Comparison of ENCODE assay signal across 10 mouse cellular contexts in genomic region chr10:97582543-97583231, GRCm38 (mm10). TPM values are rescaled to one million over a fixed set of nuclear protein-coding genes. Genes with fewer than 3 reads are reported as not detected.
DNase-seq lines count a peak whose midpoint lies in the region; ATAC-seq lines count a peak whose summit lies in the region.
"Had no signal": no experiment of that assay in that cellular context is flagged by ENCODE, and none has a peak within 500 bp of the region (broad histone marks: within the 10 kb centered on the region; RNA-seq: fewer than 3 reads in every experiment).

No protein-coding gene starts in this region.

- ATAC-seq in cerebellum, adult (ENCODE audit: insufficient number of reproducible peaks, low FRiP score, low TSS enrichment): peak; percentile 94
- no peak for ATAC-seq in megakaryocyte progenitor cell, adult 5-6 weeks (replicated peaks; ENCODE audit: poor library complexity)

- DNase-seq in cerebellum, postnatal 4 days (ENCODE audit: low spot score in 2 of 2): no peak
- DNase-seq in 3T3-L1 (ENCODE audit: low read depth, low spot score): peak; percentile 37
- DNase-seq in cerebellum, postnatal 14 days: peak; percentile 56 to 77
- peak; percentile 44 to 58 for DNase-seq in layer of hippocampus, postnatal 36 days
- DNase-seq in embryo, embryonic 9.5 days (ENCODE audit: extremely low spot score): no peak
- no peak for DNase-seq in retina, embryonic 14.5 days (ENCODE audit: low spot score)
- DNase-seq: adrenal gland, adult 8-10 months; gastrocnemius, postnatal 36 days had no signal

RNA-seq across cellular contexts. Expression of gene Lum, which starts 17.8 kb away (rescaled TPM):
- 1 to 10 TPM; 3.3 to 3.4 TPM for total RNA-seq in layer of hippocampus, postnatal 36 days (2021)
- total RNA-seq in megakaryocyte progenitor cell, adult 5-6 weeks (2015): 0.54 TPM in 1 of 2 replicates, not detected in the other
- total RNA-seq in megakaryocyte progenitor cell, adult 5-6 weeks (2017): not detected in 2 replicates

RNA-seq across cellular contexts. Expression of gene Kera, which starts 24.0 kb away (rescaled TPM):
- total RNA-seq in layer of hippocampus, postnatal 36 days (2021): under 1 TPM in 1 of 2 experiments, not detected in 1; 0.15 TPM
- total RNA-seq in megakaryocyte progenitor cell, adult 5-6 weeks (2015): not detected in 2 replicates
- not detected in 2 replicates for total RNA-seq in megakaryocyte progenitor cell, adult 5-6 weeks (2017)
- total RNA-seq: adrenal gland, adult 8-10 months had no signal

Comparison
In these comparisons a context has a peak if more than half of its experiments do, and no peak if none do; other contexts are left out.
1. DNase-seq: peak in 3T3-L1 (single experiment), cerebellum, postnatal 14 days (2 of 2) and layer of hippocampus, postnatal 36 days (2 of 2); none in cerebellum, postnatal 4 days (0 of 2), embryo, embryonic 9.5 days (single experiment) and retina, embryonic 14.5 days (single experiment).